Mouse (Mus musculus): ENCODE measurements around the gene Exoc3l2.

GRCm38 (mm10) chr7:19470308-19470707 lies 7.2 kb downstream of the Exoc3l2 start:
- TF ChIP-seq POLR2A (IDR thresholded peaks at IDR 0.05; ENCODE audit: low read depth, low read length) (no peak), CTCF (IDR thresholded peaks at IDR 0.05; ENCODE audit: extremely low read depth, insufficient read depth, insufficient read length, insufficient replicate concordance) (no peak)
